Mouse (Mus musculus) liver, embryonic 14.5 days (tissue): ENCODE data around the gene Zfp949. TPM values are rescaled to one million over a fixed set of nuclear protein-coding genes. Genes with fewer than 3 reads are reported as not detected.

Experiments used
- ATAC-seq: fragments of 200-750 bp; cut with Nextera tagmentation; 2 replicates; pipeline ENCODE4 v1.8.0; 2017; ENCODE audit warnings: moderate number of reproducible peaks, mild to moderate bottlenecking, moderate library complexity; ENCODE audit not compliant: insufficient read depth
- DNase-seq, 3 experiments: peaks; one replicate each; pipeline ENCODE4 v3.0.0-alpha.2; 2012 to 2013; ENCODE audit warnings: low read depth in 3 of 3, low spot score in 3 of 3
- H3K27ac ChIP-seq: fragments of 300-500 bp; sonication (generic); 2 replicates; pipeline ENCODE4 v1.5.1; 2014; ENCODE audit warnings: moderate library complexity, mild to moderate bottlenecking, control low read depth, inconsistent platforms
- H3K27me3 ChIP-seq: fragments of 300-500 bp; sonication (generic); 2 replicates; pipeline ENCODE4 v1.6.1; 2014; ENCODE audit warnings: mild to moderate bottlenecking, low read length, moderate library complexity; ENCODE audit not compliant: control insufficient read depth, insufficient read depth
- H3K36me3 ChIP-seq: fragments of 300-500 bp; sonication (generic); replicated peaks from 2 replicates; pipeline ENCODE4 v1.6.1; 2014; ENCODE audit warnings: low read depth; ENCODE audit not compliant: control insufficient read depth, insufficient read depth
- H3K4me1 ChIP-seq, 2 experiments: fragments of 200-500 bp in 1 of 2; fragments of 300-500 bp in 1 of 2; sonication (generic) in 1 of 2; replicated peaks; 2 replicates each; pipeline ENCODE4 v1.6.1; 2012 to 2014; ENCODE audit warnings: antibody characterized with exemption in 1 of 2, inconsistent platforms in 1 of 2, low read length in 1 of 2; ENCODE audit not compliant: control insufficient read depth in 2 of 2, insufficient read depth in 2 of 2
- H3K4me2 ChIP-seq: fragments of 300-500 bp; sonication (generic); 2 replicates; pipeline ENCODE4 v1.6.1; 2014; ENCODE audit warnings: low read depth, mild to moderate bottlenecking, control low read depth, moderate library complexity
- H3K4me3 ChIP-seq, 2 experiments: fragments of 200-500 bp in 1 of 2; fragments of 300-500 bp in 1 of 2; sonication (generic) in 1 of 2; 2 replicates each; pipeline ENCODE4 v1.5.1; 2012 to 2014; ENCODE audit warnings: low read depth in 2 of 2, low read length in 2 of 2, mild to moderate bottlenecking in 2 of 2, control low read depth in 1 of 2, inconsistent platforms in 1 of 2, moderate library complexity in 1 of 2; ENCODE audit not compliant: insufficient read depth in 1 of 2
- H3K9ac ChIP-seq: fragments of 300-500 bp; sonication (generic); replicated peaks from 2 replicates; pipeline ENCODE4 v1.6.1; 2014; ENCODE audit warnings: mild to moderate bottlenecking, control low read depth, moderate library complexity
- H3K9me3 ChIP-seq: fragments of 300-500 bp; sonication (generic); 2 replicates; pipeline ENCODE4 v1.6.1; 2016; ENCODE audit warnings: low read length, mixed read lengths; ENCODE audit not compliant: control insufficient read depth
- CTCF ChIP-seq: IDR thresholded peaks from 2 replicates; pipeline ENCODE4 v1.5.1; 2016; ENCODE audit warnings: antibody characterized with exemption, low read depth, control low read depth
- EP300 ChIP-seq: IDR thresholded peaks from 2 replicates; pipeline ENCODE4 v1.6.1; 2016; ENCODE audit warnings: antibody characterized with exemption, low read depth
- WGBS: fragments of 180-500 bp; shearing (Covaris S2); extraction: QIAGEN DNeasy Blood & Tissue Kit; methylation state at CpG from one replicate; pipeline ENCODE4 v1.1.7; 2014; ENCODE audit not compliant: insufficient replicate concordance; 5-methylcytosine and 5-hydroxymethylcytosine counted together
- polyA plus RNA-seq, 2 experiments: library from polyadenylated mRNA; depleted of rRNA in 1 of 2; stranded (reverse) in 1 of 2; unstranded in 1 of 2; fragments of >200 nt; fragmentation: Nextera tagmentation in 1 of 2; extraction: Ambion mirVana in 1 of 2; gene quantifications; 2 replicates each; pipeline versions ENCODE4 v1.2.1 to v1.2.3; 2012 to 2014

Zfp949 gene
- polyA plus RNA-seq, 2 experiments, result 3.8 to 5.8 TPM

DNA sequence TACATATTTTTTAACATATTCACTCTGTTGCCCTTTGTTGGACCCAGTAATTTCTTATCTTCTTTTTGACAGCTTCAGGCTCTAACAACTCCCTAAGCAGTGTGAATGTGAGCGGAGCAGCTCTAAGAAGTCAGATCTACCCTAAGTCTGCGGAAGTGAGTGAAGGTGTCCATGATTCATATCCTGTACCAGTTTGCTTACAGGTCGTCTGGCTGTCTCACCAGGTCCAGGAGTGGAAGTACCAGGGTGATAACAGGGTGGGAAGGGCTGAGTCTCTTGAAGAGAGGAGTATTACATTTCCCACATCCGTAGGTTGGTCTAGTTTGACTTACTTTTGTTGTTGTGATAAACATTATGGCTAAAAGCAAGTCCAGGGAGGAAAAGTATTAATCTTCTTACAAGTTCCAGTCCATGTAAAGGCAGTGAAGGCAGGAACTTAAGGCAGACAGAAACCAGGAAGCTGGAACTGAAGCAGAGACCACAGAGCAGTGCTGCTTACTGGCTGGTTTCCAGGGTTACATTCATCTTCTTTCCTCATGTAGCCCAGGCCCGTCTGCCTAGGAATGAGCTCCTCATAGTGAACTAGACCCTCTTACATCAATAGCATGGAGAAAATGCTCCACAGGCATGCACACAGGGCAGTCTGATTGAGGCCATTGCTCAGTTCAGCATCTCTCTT lies 8.1 kb upstream of the Zfp949 start:
- Histone ChIP-seq H3K9me3 (no peaks in the 10 kb centered on the region), H3K4me2 (no peak overlapping the region), H3K9ac (no peak overlapping the region), H3K27ac (no peak overlapping the region), H3K27me3 (no peaks in the 10 kb centered on the region), H3K4me3 (no peak overlapping the region), H3K36me3 (no peaks in the 10 kb centered on the region), H3K4me1 (no peaks in the 10 kb centered on the region)
- WGBS, result 43% methylated on average over 5 of the region's 5 CpGs
- TF ChIP-seq EP300, result no peak
- no peak for TF ChIP-seq CTCF
- ATAC-seq, result no peak
- no peak for DNase-seq

DNA sequence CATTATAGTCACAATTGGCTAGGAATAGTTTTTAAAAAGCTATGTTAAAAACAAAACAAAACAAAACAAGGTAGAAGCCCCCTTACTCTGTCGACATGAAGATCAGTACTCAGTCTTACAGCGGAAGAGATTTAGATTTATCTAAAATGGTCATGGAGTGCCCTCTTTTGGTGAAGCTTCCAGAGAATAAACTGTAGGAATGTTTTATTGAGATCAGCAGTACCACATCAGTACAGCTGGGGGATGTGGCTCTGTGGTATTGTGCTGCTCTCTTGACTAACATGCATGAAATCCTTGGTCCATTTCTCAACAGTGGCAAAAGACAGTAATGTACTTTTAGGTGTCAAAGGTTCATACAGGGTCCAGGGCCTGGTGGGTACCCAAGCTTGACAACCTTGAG lies 5.0 kb upstream of the Zfp949 start:
- WGBS, result 41% methylated on average over 2 of the region's 2 CpGs
- DNase-seq, result no peak
- Histone ChIP-seq H3K4me2 (no peak overlapping the region), H3K27ac (no peak overlapping the region), H3K9ac (no peak overlapping the region), H3K4me1 (0 out of 4 replicates have a peak, but pooled peaks cover 0 to 2% of the 10 kb centered on the region in 2 experiments), H3K36me3 (no peaks in the 10 kb centered on the region), H3K4me3 (no peak overlapping the region), H3K9me3 (no peaks in the 10 kb centered on the region), H3K27me3 (no peaks in the 10 kb centered on the region)
- TF ChIP-seq CTCF, result 0 out of 2 replicates have a peak, but pooled peaks have one; percentile 18
- no peak for TF ChIP-seq EP300
- ATAC-seq, result no peak

DNA sequence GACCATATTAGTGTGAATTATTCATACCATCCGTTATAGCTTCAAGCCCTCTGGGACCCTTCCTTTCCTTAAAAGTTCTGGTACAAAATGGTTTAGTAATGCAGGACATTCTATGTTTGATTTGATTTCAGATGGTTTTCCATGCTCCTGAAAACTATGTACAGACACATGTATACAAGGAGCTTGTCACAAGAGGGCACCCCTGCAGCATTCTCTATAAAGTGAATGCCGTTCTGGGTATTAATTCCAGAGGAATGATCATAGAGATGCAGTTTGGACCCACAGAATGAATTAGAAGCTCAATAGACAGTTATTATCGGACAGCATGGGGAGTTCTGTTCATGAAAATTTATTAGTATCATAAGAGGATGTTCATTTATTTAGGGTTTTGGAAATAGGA lies 2.3 kb upstream of the Zfp949 start:
- DNase-seq (no peak), ATAC-seq (no peak)
- Histone ChIP-seq H3K27me3 (no peaks in the 10 kb centered on the region), H3K4me2 (no peak overlapping the region), H3K27ac (no peak overlapping the region), H3K4me1 (peaks cover 9 to 11% of the 10 kb centered on the region in 2 experiments), H3K9me3 (no peaks in the 10 kb centered on the region), H3K36me3 (no peaks in the 10 kb centered on the region), H3K4me3 (no peak overlapping the region), H3K9ac (no peak overlapping the region)
- TF ChIP-seq EP300 (no peak), CTCF (peak; percentile 18; the same call in 1 of the 2 replicates)
- 36% methylated on average over 3 of the region's 3 CpGs for WGBS

GRCm38 (mm10) chr9:88546166-88546565 lies 1.7 kb upstream of the Zfp949 start:
- TF ChIP-seq EP300, result no peak
- TF ChIP-seq CTCF, result peak; percentile 85
- DNase-seq (peak; percentile 55 to 60 (median 55)), ATAC-seq (no peak)
- no peak overlapping the region for H3K4me3 ChIP-seq
- no peak overlapping the region for H3K9ac ChIP-seq
- H3K9me3 ChIP-seq, result no peaks in the 10 kb centered on the region
- no peaks in the 10 kb centered on the region for H3K27me3 ChIP-seq
- H3K4me1 ChIP-seq, result peaks cover 9 to 11% of the 10 kb centered on the region in 2 experiments
- no peak overlapping the region for H3K4me2 ChIP-seq
- H3K36me3 ChIP-seq, result no peaks in the 10 kb centered on the region
- WGBS, result 1% methylated on average over 2 of the region's 2 CpGs
- no peak overlapping the region for H3K27ac ChIP-seq

DNA sequence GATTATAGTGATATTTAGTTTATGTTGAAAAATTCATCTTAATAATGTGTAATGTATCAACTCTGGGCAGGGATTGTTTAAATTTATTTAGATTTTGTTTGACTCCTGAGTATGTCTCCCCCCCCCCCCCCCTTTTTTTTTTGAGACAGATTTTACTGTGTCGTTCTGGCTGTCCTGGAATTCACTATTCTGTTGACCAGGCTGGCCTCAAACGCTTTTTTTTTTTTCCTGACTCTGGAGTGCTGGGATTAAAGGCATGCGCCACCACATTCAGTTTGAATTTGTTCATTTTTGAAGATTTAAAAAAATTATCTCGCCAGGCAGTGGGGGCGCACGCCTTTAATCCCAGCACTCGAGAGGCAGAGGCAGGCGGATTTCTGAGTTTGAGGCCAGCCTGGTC lies 1.2 kb upstream of the Zfp949 start:
- Histone ChIP-seq H3K9me3 (no peaks in the 10 kb centered on the region), H3K4me3 (no peak overlapping the region), H3K9ac (no peak overlapping the region), H3K36me3 (no peaks in the 10 kb centered on the region), H3K27me3 (no peaks in the 10 kb centered on the region), H3K4me2 (0 out of 2 replicates have a peak overlapping the region, but pooled peaks have one; percentile 15), H3K27ac (no peak overlapping the region), H3K4me1 (peaks cover 9 to 11% of the 10 kb centered on the region in 2 experiments)
- WGBS, result 54% methylated on average over 8 of the region's 8 CpGs
- TF ChIP-seq CTCF, result no peak
- no peak for TF ChIP-seq EP300
- ATAC-seq (no peak), DNase-seq (no peak)
